Comparison of ENCODE assay signal across 12 mouse cellular contexts in the genomic region with DNA sequence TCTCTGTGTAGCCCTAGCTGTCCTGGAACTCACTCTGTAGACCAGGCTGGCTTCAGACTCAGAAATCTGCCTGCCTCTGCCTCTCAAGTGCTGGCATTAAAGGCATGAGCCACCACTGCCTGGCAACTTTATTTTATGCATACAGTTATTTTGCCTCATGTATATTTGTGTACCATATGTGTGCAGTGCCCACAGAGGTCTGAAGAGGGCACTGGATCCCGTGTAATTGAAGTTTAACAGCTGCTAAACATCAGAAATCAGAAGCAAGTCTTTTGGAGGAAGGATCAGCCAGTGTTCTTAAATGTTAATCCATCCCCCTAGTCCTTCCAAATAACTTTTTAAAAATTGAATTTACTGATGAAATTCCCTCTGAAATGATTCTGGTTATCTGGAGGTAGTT.
DNase-seq lines count a peak whose midpoint lies in the region; ATAC-seq and TF ChIP-seq lines count a peak whose summit lies in the region.
"Had no signal": no experiment of that assay in that cellular context is flagged by ENCODE, and none has a peak within 500 bp of the region (broad histone marks: within the 10 kb centered on the region; RNA-seq: fewer than 3 reads in every experiment).

No protein-coding gene starts in this region.

- no peak overlapping the region for H3K4me2 ChIP-seq in midbrain, embryonic 14.5 days (ENCODE audit: low read length)
- H3K4me2 ChIP-seq in midbrain, embryonic 13.5 days (replicated peaks): no peak overlapping the region
- H3K4me2 ChIP-seq: liver, embryonic 15.5 days; midbrain, embryonic 15.5 days had no signal

- no peak for ATAC-seq in midbrain, embryonic 14.5 days (ENCODE audit: low FRiP score, low TSS enrichment)
- ATAC-seq in midbrain, embryonic 13.5 days: no peak
- no peak for ATAC-seq in Patski
- ATAC-seq: midbrain, embryonic 15.5 days had no signal

- H3K9ac ChIP-seq in midbrain, embryonic 14.5 days (replicated peaks; ENCODE audit: low read length): no peak overlapping the region
- no peak overlapping the region for H3K9ac ChIP-seq in midbrain, embryonic 13.5 days (replicated peaks)
- H3K9ac ChIP-seq: liver, embryonic 15.5 days; midbrain, embryonic 15.5 days had no signal

- CTCF ChIA-PET in Patski (lab: Charles Lee): no interaction called here

- no peak overlapping the region for H3K4me3 ChIP-seq in midbrain, embryonic 14.5 days (replicated peaks; ENCODE audit: low read depth, low read length)
- no peak overlapping the region for H3K4me3 ChIP-seq in midbrain, embryonic 13.5 days (replicated peaks)
- H3K4me3 ChIP-seq: hindbrain, embryonic 10.5 days; liver, embryonic 15.5 days; midbrain, embryonic 15.5 days had no signal

- H3K36me3 ChIP-seq in midbrain, embryonic 14.5 days (ENCODE audit: control insufficient read depth, insufficient read depth, low read length): no peaks in the 10 kb centered on the region
- peaks cover 3% of the 10 kb centered on the region for H3K36me3 ChIP-seq in midbrain, embryonic 13.5 days
- no peaks in the 10 kb centered on the region for H3K36me3 ChIP-seq in splenic B cell, adult 2 months (ENCODE audit: control insufficient read depth, insufficient read depth, low read length, poor library complexity, severe bottlenecking)
- H3K36me3 ChIP-seq: midbrain, embryonic 15.5 days had no signal

- H3K27ac ChIP-seq in midbrain, embryonic 14.5 days (replicated peaks; ENCODE audit: low read depth, low read length): no peak overlapping the region
- H3K27ac ChIP-seq in midbrain, embryonic 13.5 days: no peak overlapping the region
- H3K27ac ChIP-seq: hindbrain, embryonic 10.5 days; liver, embryonic 15.5 days; midbrain, embryonic 15.5 days had no signal

- no peaks in the 10 kb centered on the region for H3K9me3 ChIP-seq in midbrain, embryonic 14.5 days (ENCODE audit: control insufficient read depth, low read length)
- H3K9me3 ChIP-seq in midbrain, embryonic 13.5 days: no peaks in the 10 kb centered on the region
- H3K9me3 ChIP-seq: hindbrain, embryonic 10.5 days; liver, embryonic 15.5 days; midbrain, embryonic 15.5 days had no signal

- in situ Hi-C loops in Patski (cut with MboI; ENCODE audit: low pct_unique_long_range_greater_than_20kb): no loop called here

- WGBS in midbrain, embryonic 14.5 days: 87% methylated on average over 1 of the region's 1 CpGs
- WGBS in midbrain, embryonic 13.5 days: 86% methylated on average over 1 of the region's 1 CpGs

- H3K27me3 ChIP-seq in midbrain, embryonic 14.5 days (ENCODE audit: control insufficient read depth, insufficient read depth, low read length): no peaks in the 10 kb centered on the region
- H3K27me3 ChIP-seq in midbrain, embryonic 13.5 days: no peaks in the 10 kb centered on the region
- H3K27me3 ChIP-seq in Patski: no peaks in the 10 kb centered on the region
- H3K27me3 ChIP-seq in splenic B cell, adult 2 months (ENCODE audit: control insufficient read depth, insufficient read depth, low read length, poor library complexity, severe bottlenecking): no peaks in the 10 kb centered on the region
- H3K27me3 ChIP-seq: liver, embryonic 15.5 days; midbrain, embryonic 15.5 days had no signal

- POLR2A ChIA-PET in Patski (lab: Charles Lee): no interaction called here

- peak; percentile 63 for TF ChIP-seq CTCF in Patski (IDR thresholded peaks at IDR 0.05)

- peak; percentile 19 for DNase-seq in kidney, adult 9 months
- DNase-seq in kidney, postnatal 25 days: no peak
- peak; percentile 9 for DNase-seq in midbrain, embryonic 14.5 days
- no peak for DNase-seq in Patski (ENCODE audit: low read depth, low spot score)
- peak; percentile 17 for DNase-seq in splenic B cell, adult 2 months (ENCODE audit: low read depth, low spot score)
- DNase-seq in right cerebral cortex, postnatal 25 days: no peak
- DNase-seq: adrenal gland, adult 2 months; cerebellum, postnatal 36 days had no signal

- H3K4me1 ChIP-seq in midbrain, embryonic 14.5 days (ENCODE audit: control insufficient read depth, insufficient read depth, low read length): no peaks in the 10 kb centered on the region
- H3K4me1 ChIP-seq in midbrain, embryonic 13.5 days (replicated peaks): no peaks in the 10 kb centered on the region
- H3K4me1 ChIP-seq: hindbrain, embryonic 10.5 days; liver, embryonic 15.5 days; midbrain, embryonic 15.5 days had no signal

Comparison
In these comparisons a context has a peak if more than half of its experiments do, and no peak if none do; other contexts are left out.
1. DNase-seq: peak in kidney, adult 9 months (single experiment), midbrain, embryonic 14.5 days (single experiment) and splenic B cell, adult 2 months (single experiment); none in kidney, postnatal 25 days (0 of 2), Patski (single experiment) and right cerebral cortex, postnatal 25 days (single experiment).